Mouse (Mus musculus): Measurements from ENCODE around the gene Tmem102. TPM values are rescaled to one million over a fixed set of nuclear protein-coding genes. Genes with fewer than 3 reads are reported as not detected.
A peak's percentile ranks its signal among the peaks of the same experiment; 100 is the strongest.

Tmem102 gene
- total RNA-seq, 2 experiments from 2014 or later: 0.14 to 0.18 TPM

GRCm38 (mm10) chr11:69758971-69759721 is 46.3 kb downstream of the Tmem102 start:
- peak; percentile 91 for DNase-seq (ENCODE audit: low spot score)

DNA sequence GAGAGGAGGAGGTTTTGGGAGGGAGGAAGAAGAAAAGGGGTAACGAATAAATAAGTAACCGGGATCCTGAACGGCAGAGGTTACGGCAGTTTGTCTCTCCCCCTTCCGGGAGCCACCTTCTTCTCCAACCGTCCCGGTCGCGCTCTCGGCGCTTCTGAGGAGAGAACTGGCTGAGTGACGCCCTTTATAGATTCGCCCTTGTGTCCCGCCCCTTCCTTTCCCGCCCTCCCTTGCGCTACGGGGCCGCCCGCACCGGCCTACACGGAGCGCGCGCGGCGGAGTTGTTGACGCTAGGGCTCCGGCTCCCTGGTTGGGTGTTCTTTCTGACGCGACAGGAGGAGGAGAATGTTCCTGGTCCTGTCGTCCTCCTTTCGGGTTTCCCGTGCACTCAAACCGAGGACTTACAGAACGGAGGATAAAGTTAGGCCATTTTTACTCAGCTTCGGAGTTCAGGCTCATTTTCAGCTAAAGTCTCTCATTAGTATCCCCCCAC is 46.9 kb downstream of the Tmem102 start, which contains the start of gene Polr2a:
TSS of gene Polr2a (minus strand) at position 160 of the 493 bp plus-strand sequence.
- peak; percentile 97 for DNase-seq (ENCODE audit: low spot score)

- DNase-seq (ENCODE audit: low spot score): peak; percentile 97
Observed at GRCm38 (mm10) chr11:69758090-69758456, 47.4 kb downstream of the Tmem102 start.

DNA sequence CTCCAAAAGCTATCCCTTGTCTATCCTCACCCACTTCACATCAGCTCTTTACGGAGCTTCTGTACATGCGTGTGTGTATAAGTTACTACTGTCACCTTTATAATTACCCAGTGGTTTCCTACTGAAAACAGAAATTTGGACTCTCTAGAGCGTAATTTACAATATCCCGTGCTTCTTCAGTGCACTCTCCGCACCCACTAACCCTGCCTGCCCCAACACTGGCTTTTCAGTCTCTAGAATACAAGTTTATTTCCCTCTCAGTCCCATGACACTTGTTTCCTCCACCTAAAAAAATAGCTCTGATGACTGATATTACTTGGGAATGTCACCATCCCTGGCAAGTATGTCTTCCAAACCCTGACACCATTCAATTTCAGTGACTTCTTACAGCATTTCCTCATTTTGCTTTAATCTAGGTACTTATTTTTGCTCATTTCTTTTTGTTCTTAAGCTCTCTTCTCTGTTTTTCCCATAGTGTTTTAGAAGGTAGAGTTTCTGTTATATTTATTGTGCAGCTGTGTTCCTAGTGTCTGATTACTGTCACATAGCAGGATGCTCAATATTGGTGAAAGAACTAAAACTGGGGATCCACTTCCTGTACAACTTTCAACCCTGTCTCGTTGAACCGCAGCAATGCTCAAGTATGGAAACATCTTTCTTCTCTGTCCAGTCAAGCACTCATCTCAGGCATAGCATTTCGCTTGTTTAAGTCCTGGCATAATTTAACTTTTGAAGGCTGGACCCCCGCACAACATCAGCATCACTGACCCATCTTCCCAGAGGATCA is 47.9 kb downstream of the Tmem102 start:
- no peak for DNase-seq (ENCODE audit: low spot score)

DNA sequence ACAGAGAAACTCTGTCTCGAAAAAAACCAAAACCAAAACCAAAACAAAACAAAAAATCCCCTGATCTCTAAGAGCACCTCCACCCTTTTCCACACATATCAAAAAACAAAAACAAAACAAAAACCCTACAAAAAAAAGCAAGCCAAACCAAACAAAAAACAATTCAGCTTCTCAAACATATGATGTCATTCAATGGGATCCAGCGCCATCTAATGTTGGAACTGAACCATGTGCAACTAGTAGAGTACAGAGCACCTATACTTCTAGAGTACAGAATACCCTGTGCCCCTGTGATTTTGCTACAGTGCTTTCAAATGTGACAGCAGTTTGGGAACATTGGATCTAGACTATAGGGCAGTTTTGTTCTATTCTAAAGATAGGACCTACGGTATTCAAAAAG is 50.7 kb downstream of the Tmem102 start:
- DNase-seq (ENCODE audit: low spot score): peak; percentile 68

DNA sequence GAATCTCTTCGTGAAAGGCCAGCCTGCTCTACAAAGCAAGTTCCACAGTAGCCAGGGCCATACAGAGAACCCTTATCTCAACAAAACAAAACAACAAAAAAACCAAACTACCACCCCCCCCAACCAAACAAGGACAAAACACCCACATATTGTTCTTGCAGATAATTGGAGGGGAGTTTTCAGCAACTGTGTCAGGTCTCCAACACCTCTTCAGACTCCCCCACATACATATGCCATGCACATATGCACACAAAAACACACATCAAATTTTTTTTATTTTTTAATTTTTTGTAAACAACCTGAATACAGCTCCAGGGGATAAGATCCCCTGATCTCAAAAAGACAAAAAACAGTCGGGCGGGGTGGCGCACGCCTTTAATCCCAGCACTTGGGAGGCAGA is 51.2 kb downstream of the Tmem102 start:
- no peak for DNase-seq (ENCODE audit: low spot score)

Other genes with a start within 250 kb of the Tmem102 start
- under 1 TPM; 0.37 to 0.74 TPM for gene Efnb3, start 245.4 kb downstream of the Tmem102 start, total RNA-seq (2021)
- 1 to 10 TPM; 3.2 to 3.3 TPM for gene Wrap53, start 225.4 kb downstream of the Tmem102 start, total RNA-seq (2021)
- 10 to 100 TPM; 12.9 to 15.3 TPM for gene Trp53, start 225.3 kb downstream of the Tmem102 start, total RNA-seq (2021)
- gene Atp1b2, start 199.7 kb downstream of the Tmem102 start, total RNA-seq (2021): 100 to 1,000 TPM; 347 to 393 TPM
- not detected for gene Shbg, start 187.7 kb downstream of the Tmem102 start, total RNA-seq (2021)
- 1 to 10 TPM; 2.5 to 2.6 TPM for gene Sat2, start 183.6 kb downstream of the Tmem102 start, total RNA-seq (2021)
- gene Fxr2, start 172.6 kb downstream of the Tmem102 start, total RNA-seq (2021): 100 to 1,000 TPM; 101 to 106 TPM
- gene Sox15, start 150.3 kb downstream of the Tmem102 start, total RNA-seq (2021): not detected
- gene Mpdu1, start 143.0 kb downstream of the Tmem102 start, total RNA-seq (2021): 1 to 10 TPM; 7.5 to 9.5 TPM
- 1 to 10 TPM; 1.2 to 4.0 TPM for gene Cd68, start 139.5 kb downstream of the Tmem102 start, total RNA-seq (2021)
- 10 to 100 TPM; 69.6 to 97.7 TPM for gene Eif4a1, start 133.2 kb downstream of the Tmem102 start, total RNA-seq (2021)
- 10 to 100 TPM; 21.9 to 25.4 TPM for gene Senp3, start 123.5 kb downstream of the Tmem102 start, total RNA-seq (2021)
- under 1 TPM; 0.62 to 0.64 TPM for gene Tnfsf13, start 119.8 kb downstream of the Tmem102 start, total RNA-seq (2021)
- gene Tnfsf12, start 109.8 kb downstream of the Tmem102 start, total RNA-seq (2021): 10 to 100 TPM in 1 of 2 experiments, 1 to 10 TPM in 1; 7.4 to 10.4 TPM
- 1 to 10 TPM; 1.1 to 1.3 TPM for gene Tnfsfm13, start 109.5 kb downstream of the Tmem102 start, total RNA-seq (2021)
- 10 to 100 TPM; 33.0 to 33.9 TPM for gene Polr2a, start 47.0 kb downstream of the Tmem102 start, total RNA-seq (2021)
- gene Slc35g3, start 43.7 kb downstream of the Tmem102 start, total RNA-seq (2021): not detected
- 10 to 100 TPM; 37.1 to 37.5 TPM for gene Zbtb4, start 39.7 kb downstream of the Tmem102 start, total RNA-seq (2021)
- gene Chrnb1, start 9.7 kb downstream of the Tmem102 start, total RNA-seq (2021): 10 to 100 TPM; 30.6 to 31.2 TPM
- 1 to 10 TPM; 3.5 to 4.0 TPM for gene Fgf11, start 3.8 kb downstream of the Tmem102 start, total RNA-seq (2021)
- not detected for gene Gm39566, start 9.7 kb upstream of the Tmem102 start, total RNA-seq (2021)
- gene Spem2, start 12.8 kb upstream of the Tmem102 start, total RNA-seq (2021): not detected
- not detected for gene Spem1, start 16.6 kb upstream of the Tmem102 start, total RNA-seq (2021)
- gene Nlgn2, start 32.2 kb upstream of the Tmem102 start, total RNA-seq (2021): 1 to 10 TPM; 1.9 to 2.9 TPM
- 100 to 1,000 TPM; 141 to 164 TPM for gene Tmem256, start 32.9 kb upstream of the Tmem102 start, total RNA-seq (2021)
- gene Plscr3, start 40.8 kb upstream of the Tmem102 start, total RNA-seq (2021): 10 to 100 TPM; 10.1 to 12.7 TPM
- under 1 TPM in 1 of 2 experiments, not detected in 1; 0.07 TPM for gene Tnk1, start 53.1 kb upstream of the Tmem102 start, total RNA-seq (2021)
- gene Tmem95, start 72.4 kb upstream of the Tmem102 start, total RNA-seq (2021): not detected
- gene Kctd11, start 75.8 kb upstream of the Tmem102 start, total RNA-seq (2021): 1 to 10 TPM; 1.3 to 1.5 TPM
- gene Acap1, start 89.9 kb upstream of the Tmem102 start, total RNA-seq (2021): under 1 TPM; 0.21 to 0.30 TPM
- under 1 TPM; 0.24 to 0.25 TPM for gene 2810408A11Rik, start 95.4 kb upstream of the Tmem102 start, total RNA-seq (2021)
- gene Neurl4, start 95.4 kb upstream of the Tmem102 start, total RNA-seq (2021): 10 to 100 TPM; 25.9 to 27.4 TPM
- 10 to 100 TPM; 50.8 to 55.8 TPM for gene Gps2, start 108.3 kb upstream of the Tmem102 start, total RNA-seq (2021)
- gene Eif5a, start 116.3 kb upstream of the Tmem102 start, total RNA-seq (2021): 100 to 1,000 TPM; 408 to 425 TPM
- gene Ybx2, start 130.2 kb upstream of the Tmem102 start, total RNA-seq (2021): 10 to 100 TPM in 1 of 2 experiments, 1 to 10 TPM in 1; 9.3 to 11.4 TPM
- gene Slc2a4, start 142.6 kb upstream of the Tmem102 start, total RNA-seq (2021): 100 to 1,000 TPM; 424 to 439 TPM
- not detected for gene Cldn7, start 159.2 kb upstream of the Tmem102 start, total RNA-seq (2021)
- gene Ctdnep1, start 175.5 kb upstream of the Tmem102 start, total RNA-seq (2021): 100 to 1,000 TPM; 222 to 237 TPM
- 10 to 100 TPM; 35.1 to 35.3 TPM for gene Elp5, start 176.9 kb upstream of the Tmem102 start, total RNA-seq (2021)
- 100 to 1,000 TPM; 211 to 222 TPM for gene Gabarap, start 185.5 kb upstream of the Tmem102 start, total RNA-seq (2021)
- 10 to 100 TPM; 18.0 to 19.2 TPM for gene Phf23, start 190.2 kb upstream of the Tmem102 start, total RNA-seq (2021)
- gene Dvl2, start 195.0 kb upstream of the Tmem102 start, total RNA-seq (2021): 1 to 10 TPM; 3.5 to 4.3 TPM
- 100 to 1,000 TPM; 319 to 378 TPM for gene Acadvl, start 209.8 kb upstream of the Tmem102 start, total RNA-seq (2021)
- 1 to 10 TPM; 3.4 to 5.3 TPM for gene Dlg4, start 211.3 kb upstream of the Tmem102 start, total RNA-seq (2021)
- gene Asgr1, start 248.5 kb upstream of the Tmem102 start, total RNA-seq (2021): not detected

All from gastrocnemius, adult 18-20 months (tissue).